Mouse (Mus musculus) liver, adult 10 weeks (tissue): ENCODE results near the gene Gpr75. TPM values are rescaled to one million over a fixed set of nuclear protein-coding genes. Genes with fewer than 3 reads are reported as not detected.

Experiments
- polyA plus RNA-seq: library from polyadenylated mRNA; stranded (reverse); fragments of 350-450 nt; fragmentation: Illumina TruSeq; extraction: RNeasy Lipid Tissue Mini Kit (QIAGEN cat#74804); gene quantifications from one replicate; pipeline ENCODE4 v1.2.3, GENCODE M21; 2014; ENCODE audit warnings: low read depth, low replicate concordance

Gene Gpr75
- polyA plus RNA-seq, result not detected

GRCm38 (mm10) chr11:30885171-30885871, at the start of gene Gpr75, which contains the start of gene Asb3:
TSS of gene Gpr75 (plus strand) at chr11:30885358.
TSS of gene Asb3 (plus strand) at chr11:30885416.

Other genes starting within 250 kb of the Gpr75 start
- 1.9 TPM for gene Acyp2, start 235.8 kb upstream of the Gpr75 start, polyA plus RNA-seq
- gene Psme4, start 113.6 kb upstream of the Gpr75 start, polyA plus RNA-seq, result 92.5 TPM
- gene Asb3, start 58 bp downstream of the Gpr75 start, polyA plus RNA-seq, result 13.7 TPM
- gene Erlec1, start 69.0 kb downstream of the Gpr75 start, polyA plus RNA-seq, result 78.4 TPM
- gene Chac2, start 101.0 kb downstream of the Gpr75 start, polyA plus RNA-seq, result 133 TPM